In the genomic region with DNA sequence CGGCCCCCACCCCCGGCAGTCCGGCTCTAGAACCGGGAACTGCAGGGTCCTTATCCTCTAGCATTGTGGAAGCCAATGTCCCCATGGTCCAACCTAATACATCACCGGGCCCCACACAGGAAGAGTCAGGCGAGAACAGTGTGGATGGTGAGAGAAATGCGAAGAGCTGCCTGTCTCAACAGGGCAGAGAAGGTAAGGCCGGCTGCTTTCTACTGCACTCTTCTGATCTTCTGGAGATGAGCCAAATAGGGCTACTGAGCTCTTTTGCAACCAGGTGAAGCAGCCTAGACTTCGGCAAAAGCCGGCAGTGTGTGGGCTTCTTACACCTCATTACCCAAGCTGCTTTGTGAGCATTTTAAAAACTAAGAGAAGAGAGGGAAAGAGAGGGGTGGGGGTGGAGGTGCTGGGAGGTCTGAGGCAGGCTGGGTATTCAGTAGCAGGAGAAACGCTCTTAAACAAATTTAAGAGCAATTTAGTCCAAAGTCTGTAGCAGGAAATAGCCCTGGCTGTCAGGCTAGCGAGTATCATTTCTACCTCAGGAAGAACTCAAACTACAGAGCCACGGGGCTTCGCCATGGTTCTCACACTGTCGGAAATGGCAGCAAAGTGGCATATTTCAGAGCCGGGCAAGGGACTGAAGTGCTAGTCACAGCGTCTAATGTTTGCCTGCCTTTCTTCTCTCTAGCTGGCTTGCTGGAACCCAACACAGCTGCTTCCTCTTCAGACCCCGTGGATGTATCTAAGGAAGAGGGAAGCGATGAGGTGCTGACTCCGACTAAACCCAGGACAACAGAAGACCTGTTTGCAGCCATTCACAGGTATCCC, we compare ENCODE assay signal across 9 mouse cellular contexts. TPM values are rescaled to one million over a fixed set of nuclear protein-coding genes. Genes with fewer than 3 reads are reported as not detected.
A peak's percentile ranks its signal among the peaks of the same experiment; 100 is the strongest.
DNase-seq lines count a peak whose midpoint lies in the region; ATAC-seq and TF ChIP-seq lines count a peak whose summit lies in the region.
"Had no signal": no experiment of that assay in that cellular context is flagged by ENCODE, and none has a peak within 500 bp of the region (broad histone marks: within the 10 kb centered on the region; RNA-seq: fewer than 3 reads in every experiment).

No protein-coding gene starts in this region.

- H3K27ac ChIP-seq in heart, embryonic 16.5 days (ENCODE audit: low read length) = no peak overlapping the region
- H3K27ac ChIP-seq in heart, adult 2 months = no peak overlapping the region

- no peak for TF ChIP-seq EP300 in heart, adult 2 months (IDR thresholded peaks at IDR 0.05; ENCODE audit: insufficient read depth, low read depth, low read length)

- H3K27me3 ChIP-seq in heart, embryonic 16.5 days (ENCODE audit: control insufficient read depth, insufficient read depth, low read length) = no peaks in the 10 kb centered on the region
- no peaks in the 10 kb centered on the region for H3K27me3 ChIP-seq in heart, adult 2 months (ENCODE audit: control insufficient read depth, insufficient read depth, low read length)

- peaks cover 25% of the 10 kb centered on the region for H3K36me3 ChIP-seq in heart, embryonic 16.5 days (ENCODE audit: control insufficient read depth, insufficient read depth)
- H3K36me3 ChIP-seq in heart, adult 2 months (ENCODE audit: control insufficient read depth, insufficient read depth, low read length) = no peaks in the 10 kb centered on the region; the same call in 1 of the 2 replicates

- no peaks in the 10 kb centered on the region for H3K79me2 ChIP-seq in heart, adult 2 months (replicated peaks; ENCODE audit: control insufficient read depth, insufficient read depth, low read length)

- no peak for ATAC-seq in heart, embryonic 16.5 days (replicated peaks; ENCODE audit: extremely low read depth, insufficient read depth, low FRiP score)

- peaks cover 19% of the 10 kb centered on the region for H3K4me1 ChIP-seq in heart, embryonic 16.5 days (ENCODE audit: control insufficient read depth, insufficient read depth, low read length)
- H3K4me1 ChIP-seq in heart, adult 2 months (ENCODE audit: control insufficient read depth, insufficient read depth, low read length) = no peaks in the 10 kb centered on the region

- no peak overlapping the region for H3K4me3 ChIP-seq in heart, embryonic 16.5 days (ENCODE audit: low read length)
- no peak overlapping the region for H3K4me3 ChIP-seq in heart, adult 2 months
- H3K4me3 ChIP-seq: myocyte had no signal

- TF ChIP-seq CTCF in heart, adult 2 months (IDR thresholded peaks at IDR 0.05) = no peak

- intact Hi-C loops in heart, adult 2 months (cut with DNase I) = no loop called here

- no peak for DNase-seq in heart, adult 2 months
- DNase-seq in CD4-positive helper T cell, adult 2 months (ENCODE audit: low read depth, low spot score) = peak; percentile 37
- peak; percentile 14 to 42 for DNase-seq in cerebellum, postnatal 36 days
- DNase-seq in kidney, adult 9 months = peak; percentile 54
- peak; percentile 68 for DNase-seq in thymus, postnatal 25 days
- DNase-seq in urinary bladder, postnatal 14 days (ENCODE audit: low spot score) = no peak
- DNase-seq in embryo, embryonic 11 days = no peak

- H3K9me3 ChIP-seq in heart, embryonic 16.5 days (replicated peaks; ENCODE audit: control insufficient read depth, low read length) = no peaks in the 10 kb centered on the region

- H3K4me2 ChIP-seq in heart, embryonic 16.5 days (ENCODE audit: low read depth, low read length) = no peak overlapping the region

- TF ChIP-seq POLR2A in heart, adult 2 months (IDR thresholded peaks at IDR 0.05; ENCODE audit: insufficient read depth, low read depth, low read length) = no peak

- WGBS in heart, embryonic 16.5 days = 67% methylated on average over 20 of the region's 20 CpGs
- 69% methylated on average over 20 of the region's 20 CpGs for WGBS in heart, adult 2 months

- H3K9ac ChIP-seq in heart, embryonic 16.5 days (ENCODE audit: low read length) = 0 out of 2 replicates have a peak overlapping the region, but pooled peaks have one; percentile 11
- no peak overlapping the region for H3K9ac ChIP-seq in heart, adult 2 months (ENCODE audit: low read depth, low read length)

RNA-seq across cellular contexts. Expression of a gene that starts 18.8 kb away (rescaled TPM):
- 11.9 and 12.8 TPM in 2 replicates for polyA plus RNA-seq in heart, embryonic 16.5 days (2015; fragmentation: Nextera tagmentation; extraction: Ambion mirVana)
- total RNA-seq in heart, adult 2 months (2021) = under 1 TPM; 0.50 to 0.75 TPM
- polyA plus RNA-seq in heart, adult 2 months (2012; rRNA removed) = 0.49 and 0.76 TPM in 2 replicates

Comparison
In these comparisons a context has a peak if more than half of its experiments do, and no peak if none do; other contexts are left out.
1. DNase-seq: peak in CD4-positive helper T cell, adult 2 months (single experiment), cerebellum, postnatal 36 days (2 of 2), kidney, adult 9 months (single experiment) and thymus, postnatal 25 days (single experiment); none in heart, adult 2 months (0 of 2), urinary bladder, postnatal 14 days (single experiment) and embryo, embryonic 11 days (single experiment).